Mouse (Mus musculus) ES-E14 (cell line): ENCODE results near the gene Erfe. TPM values are rescaled to one million over a fixed set of nuclear protein-coding genes. Genes with fewer than 3 reads are reported as not detected.

Experiments
- DNase-seq: peaks from one replicate; pipeline ENCODE4 v3.0.0-alpha.2; 2013; ENCODE audit warnings: low read depth, low spot score
- H3K27ac ChIP-seq: 2 replicates; pipeline ENCODE4 v1.5.1; 2012; ENCODE audit warnings: low read depth, mild to moderate bottlenecking, low read length, moderate library complexity, mixed read lengths; ENCODE audit not compliant: poor library complexity, insufficient read depth, severe bottlenecking
- H3K36me3 ChIP-seq: 2 replicates; pipeline ENCODE4 v1.6.1; 2012; ENCODE audit warnings: mild to moderate bottlenecking, low read length, moderate library complexity, mixed read lengths; ENCODE audit not compliant: control insufficient read depth, poor library complexity, insufficient read depth, severe bottlenecking
- H3K4me1 ChIP-seq, 2 experiments: fragments of 150-350 bp in 1 of 2; sonication (generic) in 1 of 2; 2 replicates each; pipeline ENCODE4 v1.6.1; 2012; ENCODE audit warnings: low read length in 2 of 2, mild to moderate bottlenecking in 1 of 2, mixed read lengths in 1 of 2; ENCODE audit not compliant: control insufficient read depth in 2 of 2, insufficient read depth in 2 of 2, poor library complexity in 1 of 2
- H3K4me3 ChIP-seq, 2 experiments: fragments of 150-350 bp in 1 of 2; sonication (generic) in 1 of 2; 2 replicates each; pipeline ENCODE4 v1.5.1; 2012; ENCODE audit warnings: low read length in 2 of 2, low read depth in 1 of 2, mild to moderate bottlenecking in 1 of 2, mixed read lengths in 1 of 2; ENCODE audit not compliant: insufficient read depth in 1 of 2, poor library complexity in 1 of 2, severe bottlenecking in 1 of 2
- H3K9ac ChIP-seq: 2 replicates; pipeline ENCODE4 v1.6.1; 2012; ENCODE audit warnings: low read depth, mild to moderate bottlenecking, low read length, mixed read lengths; ENCODE audit not compliant: poor library complexity, insufficient read depth, severe bottlenecking
- H3K9me3 ChIP-seq: fragments of 150-350 bp; sonication (generic); 2 replicates; pipeline ENCODE4 v1.6.1; 2012; ENCODE audit warnings: low read depth, mild to moderate bottlenecking, low read length; ENCODE audit not compliant: control insufficient read depth, insufficient read depth
- CHD2 ChIP-seq: IDR thresholded peaks from 2 replicates; pipeline ENCODE4 v1.6.1; 2014; ENCODE audit warnings: mild to moderate bottlenecking, low read depth, low read length, inconsistent platforms
- HCFC1 ChIP-seq: IDR thresholded peaks from 2 replicates; pipeline ENCODE4 v1.6.1; 2012; ENCODE audit warnings: low read length, inconsistent platforms, borderline replicate concordance; ENCODE audit not compliant: insufficient read depth
- MAFK ChIP-seq: IDR thresholded peaks from 2 replicates; pipeline ENCODE4 v1.6.1; 2014; ENCODE audit warnings: mild to moderate bottlenecking, low read depth, low read length, inconsistent platforms; ENCODE audit not compliant: insufficient read depth
- ZC3H11A ChIP-seq: IDR thresholded peaks from 2 replicates; pipeline ENCODE4 v1.6.1; 2012; ENCODE audit warnings: low read depth, mild to moderate bottlenecking, inconsistent platforms, low read length, borderline replicate concordance
- ZNF384 ChIP-seq: IDR thresholded peaks from 2 replicates; pipeline ENCODE4 v1.6.1; 2012; ENCODE audit warnings: low read depth, low read length, inconsistent platforms
- in situ Hi-C, 2 experiments: fragments of 600-800 bp; cut with MboI; formaldehyde crosslinking; loops; one replicate each; pipeline ENCODE4 v1.15.1; 2025; ENCODE audit warnings: low sequenced_read_pairs in 2 of 2, inconsistent platforms in 1 of 2; ENCODE audit not compliant: unreplicated experiment in 2 of 2
- total RNA-seq: library from RNA; depleted of rRNA; stranded (reverse); fragments of 300-350 nt; gene quantifications from 2 replicates; pipeline ENCODE4 v1.2.3, GENCODE M21; 2012; rRNA removed

Erfe gene
- total RNA-seq: 5.8 and 6.3 TPM in 2 replicates

DNA sequence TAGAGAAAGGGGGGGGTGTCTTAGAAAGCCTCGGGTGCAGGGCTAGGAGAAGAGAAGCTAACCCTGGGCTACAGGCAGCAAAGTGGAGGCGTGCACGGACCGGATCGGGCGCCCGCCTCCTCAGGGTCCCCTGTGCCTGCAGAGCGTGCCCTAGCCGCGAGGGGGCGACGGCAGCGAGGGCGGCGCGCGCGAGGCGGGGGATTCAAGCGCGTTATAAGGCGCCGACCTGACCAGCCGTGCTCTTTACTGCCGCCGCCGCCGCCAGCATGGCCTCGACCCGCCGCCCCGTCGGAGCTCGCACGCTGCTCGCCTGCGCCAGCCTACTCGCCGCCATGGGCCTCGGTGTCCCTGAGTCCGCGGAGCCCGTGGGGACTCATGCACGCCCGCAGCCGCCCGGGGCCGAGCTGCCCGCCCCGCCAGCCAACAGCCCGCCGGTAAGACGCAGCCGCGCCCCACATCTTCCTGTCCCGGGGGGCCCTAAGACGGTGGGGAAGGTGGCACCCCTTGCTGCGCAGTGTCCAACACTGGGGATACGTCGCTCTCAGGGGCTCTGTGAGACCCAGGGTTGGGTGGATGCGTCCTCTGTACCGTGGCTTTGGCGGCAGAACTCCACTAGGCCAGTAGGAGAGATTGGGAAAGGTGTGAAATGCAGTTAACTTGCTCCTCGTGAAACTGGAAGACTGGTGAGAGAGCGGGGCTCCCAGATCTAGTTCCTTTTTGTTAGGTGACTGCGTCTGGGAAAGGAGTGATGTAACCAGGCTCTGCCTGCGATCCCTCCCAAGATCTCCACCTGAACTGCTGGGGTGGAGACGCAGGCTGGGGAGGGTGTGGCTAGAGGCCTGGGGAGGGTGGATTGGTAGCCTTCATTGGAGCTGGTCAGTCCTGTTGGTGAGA, at the start of gene Erfe:
Gene Erfe, plus strand, starts transcription at position 216 of the 894 bp plus-strand sequence.
- Histone ChIP-seq H3K36me3 (peaks cover 8% of the 10 kb centered on the region; the same call in 1 of the 2 replicates), H3K4me1 (peaks cover 2 to 5% of the 10 kb centered on the region in 2 experiments; a peak in 2 of 4 replicates), H3K9me3 (no peaks in the 10 kb centered on the region), H3K4me3 (peak within 1 kb of the TSS; percentile 75 to 83), H3K9ac (peak within 1 kb of the TSS; percentile 77), H3K27ac (no peak within 1 kb of the TSS)
- peak; percentile 53 for DNase-seq
- TF ChIP-seq CHD2 (no peak), MAFK (no peak), ZNF384 (no peak), HCFC1 (no peak), ZC3H11A (no peak)
- in situ Hi-C loops: no loop called here

DNA sequence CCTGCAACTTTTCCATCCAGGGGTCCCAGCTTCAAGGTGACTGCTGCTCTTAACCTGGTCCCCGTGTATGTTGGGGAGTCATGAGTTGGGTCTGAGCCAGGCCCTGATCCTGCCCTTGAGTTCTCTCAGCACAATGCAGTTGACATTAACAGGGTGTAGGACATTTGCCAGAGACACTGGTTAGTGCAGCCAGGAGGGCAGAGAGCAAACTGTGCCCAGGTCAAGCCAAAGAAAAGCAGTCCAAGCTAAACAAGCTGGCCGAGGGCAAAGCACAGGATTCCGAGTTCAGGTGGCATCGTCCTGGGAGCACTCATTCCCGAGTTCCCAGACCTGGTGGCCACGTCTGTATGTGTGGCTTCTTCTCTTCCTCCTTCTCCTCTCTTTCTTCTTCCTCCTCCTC, 48.6 kb upstream of the Erfe start:
- Histone ChIP-seq H3K9me3 (no peaks in the 10 kb centered on the region), H3K4me1 (peaks cover 0 to 7% of the 10 kb centered on the region in 2 experiments; a peak in 2 of 4 replicates), H3K27ac (no peak overlapping the region), H3K4me3 (no peak overlapping the region), H3K9ac (no peak overlapping the region), H3K36me3 (no peaks in the 10 kb centered on the region; the same call in 1 of the 2 replicates)
- in situ Hi-C loops: no loop called here
- TF ChIP-seq ZC3H11A (no peak), MAFK (no peak), CHD2 (no peak), HCFC1 (no peak), ZNF384 (no peak)
- no peak for DNase-seq

DNA sequence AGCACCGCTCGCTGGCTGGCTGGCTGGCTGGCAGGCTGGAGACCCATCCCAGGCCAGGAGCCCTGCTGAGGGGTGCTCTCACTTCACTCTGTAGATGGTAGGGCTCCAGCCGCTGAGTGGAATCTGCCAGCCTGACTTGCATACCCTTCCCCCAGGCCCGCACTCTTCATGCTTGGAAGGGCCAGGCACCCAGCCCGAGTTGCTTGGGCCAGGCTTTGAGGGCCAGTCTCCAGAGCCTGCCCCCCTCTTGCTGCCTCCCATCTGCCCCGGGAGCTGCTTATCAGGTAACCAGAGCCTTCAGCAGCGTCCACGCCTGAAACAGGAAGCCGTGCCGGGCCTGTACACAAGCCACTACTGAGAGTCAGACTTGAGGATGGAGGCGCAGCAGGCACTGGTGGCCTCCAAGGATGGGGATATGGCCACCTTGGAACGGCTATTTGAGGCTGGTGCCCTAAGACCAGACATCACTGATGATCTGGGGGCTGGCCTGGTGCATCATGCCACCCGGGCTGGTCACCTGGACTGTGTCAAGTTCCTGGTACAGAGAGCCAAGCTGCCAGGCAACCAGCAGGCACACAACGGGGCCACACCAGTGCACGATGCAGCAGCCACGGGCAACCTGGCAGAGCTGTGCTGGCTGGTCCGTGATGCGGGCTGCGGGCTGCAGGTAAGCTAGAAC, 44.3 kb upstream of the Erfe start, which contains the start of gene Espnl:
Gene Espnl, plus strand, starts transcription at position 316 of the 679 bp plus-strand sequence.
- no peak for DNase-seq
- H3K27ac ChIP-seq: no peak within 1 kb of the TSS
- no peak within 1 kb of the TSS for H3K9ac ChIP-seq
- TF ChIP-seq CHD2 (no peak), MAFK (no peak), ZNF384 (no peak), ZC3H11A (no peak), HCFC1 (no peak)
- H3K36me3 ChIP-seq: no peaks in the 10 kb centered on the region
- H3K4me1 ChIP-seq: no peaks in the 10 kb centered on the region; a peak in 1 of 4 replicates
- in situ Hi-C loops: no loop called here
- H3K4me3 ChIP-seq: no peak within 1 kb of the TSS
- no peaks in the 10 kb centered on the region for H3K9me3 ChIP-seq

DNA sequence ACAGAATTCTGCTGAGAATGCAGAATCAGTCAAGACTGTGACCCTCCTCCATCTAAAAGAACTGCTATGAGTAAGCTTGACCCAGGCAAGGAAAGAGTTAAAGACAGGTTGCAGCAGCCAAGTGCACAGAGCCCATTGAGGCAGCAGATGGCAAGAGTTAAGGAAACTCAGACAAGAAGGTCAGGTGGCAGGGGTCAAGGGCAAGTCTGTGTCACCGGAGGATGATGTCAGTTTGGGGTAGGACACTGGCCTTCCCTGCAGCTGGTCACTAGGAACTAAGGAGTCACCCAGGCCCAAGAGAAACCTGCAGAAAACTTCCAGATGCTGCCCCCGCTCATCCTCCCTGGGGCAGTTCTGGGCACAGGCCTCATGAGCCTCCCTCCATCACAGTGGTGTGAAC, 41.6 kb upstream of the Erfe start:
- Histone ChIP-seq H3K4me3 (no peak overlapping the region), H3K36me3 (no peaks in the 10 kb centered on the region), H3K27ac (no peak overlapping the region), H3K9ac (no peak overlapping the region), H3K4me1 (no peaks in the 10 kb centered on the region; a peak in 1 of 4 replicates), H3K9me3 (no peaks in the 10 kb centered on the region)
- TF ChIP-seq ZNF384: no peak
- no peak for TF ChIP-seq HCFC1
- no peak for TF ChIP-seq ZC3H11A
- no peak for TF ChIP-seq MAFK
- TF ChIP-seq CHD2: no peak
- in situ Hi-C loops: no loop called here
- no peak for DNase-seq
